Mouse (Mus musculus): Measurements from ENCODE around the gene Opn1sw.
"Not testable (repeated sequence)": the region's sequence is repeated elsewhere in the genome, so short reads cannot be mapped to it uniquely, and the experiment has no call there.

Opn1sw gene

GRCm38 (mm10) chr6:29347189-29347588 lies 41.1 kb downstream of the Opn1sw start:
- no peak for DNase-seq (ENCODE audit: low read depth, low spot score)

DNA sequence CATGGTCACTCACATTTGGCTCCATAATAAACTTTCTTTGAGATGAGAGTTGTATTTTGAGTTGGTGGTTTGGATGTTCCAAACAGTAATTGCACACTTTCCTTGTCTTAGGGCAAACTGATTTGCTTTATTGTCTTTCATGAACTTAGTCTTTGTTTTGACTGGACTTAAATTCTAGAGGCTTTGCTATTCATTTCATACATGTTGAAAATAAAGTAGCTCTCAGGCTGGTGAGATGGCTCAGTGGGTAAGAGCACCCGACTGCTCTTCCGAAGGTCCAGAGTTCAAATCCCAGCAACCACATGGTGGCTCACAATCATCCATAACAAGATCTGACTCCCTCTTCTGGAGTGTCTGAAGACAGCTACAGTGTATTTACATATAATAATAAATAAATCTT lies 41.8 kb downstream of the Opn1sw start:
- DNase-seq (ENCODE audit: low read depth, low spot score): not testable (repeated sequence)

DNA sequence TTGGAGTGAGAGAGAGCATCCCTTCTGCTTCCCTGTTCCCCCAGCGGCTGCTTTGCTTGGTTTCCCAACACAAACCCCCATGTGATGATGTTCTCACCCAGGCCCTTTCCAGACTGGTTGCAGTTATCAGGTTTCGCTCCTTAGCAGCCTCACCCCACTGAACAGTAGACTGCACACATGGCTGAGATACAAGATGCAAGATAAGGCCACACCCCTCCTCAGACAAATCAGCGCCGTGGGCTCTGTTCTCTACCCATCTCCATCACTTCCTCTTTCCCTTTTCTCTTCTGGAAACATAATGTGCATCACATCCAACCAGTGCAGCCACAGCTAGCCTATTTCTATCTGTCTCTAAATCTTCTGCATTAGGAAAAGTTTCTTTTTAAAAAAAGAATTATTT lies 58.8 kb downstream of the Opn1sw start:
- DNase-seq (ENCODE audit: low read depth, low spot score): no peak

DNA sequence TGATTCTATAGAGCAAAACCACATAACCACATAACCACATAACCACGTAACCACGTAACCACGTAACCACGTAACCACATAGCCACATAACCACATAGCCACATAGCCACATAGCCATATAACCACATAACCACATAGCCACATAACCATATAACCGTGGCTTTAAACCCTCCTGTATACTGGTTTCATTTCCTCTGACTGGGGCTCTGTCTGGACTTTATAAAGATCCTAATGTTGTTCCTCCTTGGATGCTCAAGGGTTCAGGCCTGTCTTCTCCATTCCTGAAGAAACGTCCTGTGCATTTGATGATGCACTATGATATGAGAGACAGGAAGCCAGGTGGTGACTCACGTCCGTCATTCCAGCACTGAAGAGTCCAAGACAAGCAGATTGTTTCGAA lies 61.3 kb downstream of the Opn1sw start:
- no peak for DNase-seq (ENCODE audit: low read depth, low spot score)
